Mouse (Mus musculus): ENCODE measurements around the gene Vax2. TPM values are rescaled to one million over a fixed set of nuclear protein-coding genes. Genes with fewer than 3 reads are reported as not detected.

Gene Vax2
- not detected in 2 replicates for polyA plus RNA-seq (2015; fragmentation: Nextera tagmentation; extraction: Ambion mirVana)

- no peak within 1 kb of the TSS for H3K9ac ChIP-seq (ENCODE audit: low read depth, low read length)
- under 1% methylated on average over 44 of the region's 46 CpGs for WGBS
- H3K9me3 ChIP-seq (ENCODE audit: control insufficient read depth) = no peaks in the 10 kb centered on the region
- peak; percentile 41; the same call in 1 of the 2 replicates for ATAC-seq
- H3K4me3 ChIP-seq (ENCODE audit: low read depth, low read length) = peak within 1 kb of the TSS; percentile 40
- no peak for TF ChIP-seq CTCF (IDR thresholded peaks at IDR 0.05; ENCODE audit: low read depth)
- H3K36me3 ChIP-seq (ENCODE audit: control insufficient read depth, insufficient read depth) = no peaks in the 10 kb centered on the region
- H3K27me3 ChIP-seq (replicated peaks; ENCODE audit: control insufficient read depth, insufficient read depth, low read length) = peaks cover 99% of the 10 kb centered on the region
- peak within 1 kb of the TSS; percentile 69 for H3K4me2 ChIP-seq (replicated peaks; ENCODE audit: low read depth)
- H3K27ac ChIP-seq (ENCODE audit: low read depth, low read length) = no peak within 1 kb of the TSS
- H3K4me1 ChIP-seq (replicated peaks; ENCODE audit: control insufficient read depth, insufficient read depth, low read length) = no peaks in the 10 kb centered on the region
Observed at GRCm38 (mm10) chr6:83711067-83711675, at the start of gene Vax2. TSS of gene Vax2 (plus strand) at chr6:83711264.

- Histone ChIP-seq H3K27me3 (replicated peaks; ENCODE audit: control insufficient read depth, insufficient read depth, low read length) (no peaks in the 10 kb centered on the region), H3K27ac (ENCODE audit: low read depth, low read length) (no peak overlapping the region), H3K9ac (ENCODE audit: low read depth, low read length) (no peak overlapping the region), H3K4me3 (ENCODE audit: low read depth, low read length) (no peak overlapping the region), H3K4me2 (replicated peaks; ENCODE audit: low read depth) (no peak overlapping the region), H3K36me3 (ENCODE audit: control insufficient read depth, insufficient read depth) (no peaks in the 10 kb centered on the region), H3K9me3 (ENCODE audit: control insufficient read depth) (no peaks in the 10 kb centered on the region), H3K4me1 (replicated peaks; ENCODE audit: control insufficient read depth, insufficient read depth, low read length) (no peaks in the 10 kb centered on the region)
- TF ChIP-seq CTCF (IDR thresholded peaks at IDR 0.05; ENCODE audit: low read depth) = no peak
- WGBS = 82% methylated on average over 2 of the region's 2 CpGs
- ATAC-seq = 0 out of 2 replicates have a peak, but pooled peaks have one; percentile 25
Observed at GRCm38 (mm10) chr6:83665009-83665408, 46.1 kb upstream of the Vax2 start.

DNA sequence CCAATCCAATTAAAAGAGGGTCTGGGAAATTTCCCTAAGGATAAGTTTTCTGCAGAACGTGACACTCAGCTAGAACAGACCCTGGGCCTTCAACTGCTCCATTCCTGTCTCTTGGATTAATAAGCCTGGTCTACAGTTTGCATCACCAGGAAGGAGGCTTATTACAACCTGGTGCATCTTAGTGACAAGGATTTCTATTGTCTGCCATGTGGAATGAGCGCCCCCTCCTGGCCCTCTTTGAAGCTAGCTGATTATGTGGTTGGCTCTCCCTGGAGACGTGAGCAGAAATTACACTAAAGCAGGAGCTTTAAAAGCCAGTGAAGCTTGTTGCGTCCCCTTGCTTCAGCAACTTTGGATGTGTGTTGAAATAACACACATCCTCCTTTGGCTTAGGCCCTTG is 37.7 kb upstream of the Vax2 start:
- no peak overlapping the region for H3K4me3 ChIP-seq (ENCODE audit: low read depth, low read length)
- H3K4me2 ChIP-seq (replicated peaks; ENCODE audit: low read depth) = no peak overlapping the region
- no peak for ATAC-seq
- TF ChIP-seq CTCF (IDR thresholded peaks at IDR 0.05; ENCODE audit: low read depth) = peak; percentile 96
- H3K27me3 ChIP-seq (replicated peaks; ENCODE audit: control insufficient read depth, insufficient read depth, low read length) = no peaks in the 10 kb centered on the region
- no peaks in the 10 kb centered on the region for H3K9me3 ChIP-seq (ENCODE audit: control insufficient read depth)
- H3K9ac ChIP-seq (ENCODE audit: low read depth, low read length) = no peak overlapping the region
- 7% methylated on average over 4 of the region's 4 CpGs for WGBS
- no peaks in the 10 kb centered on the region for H3K36me3 ChIP-seq (ENCODE audit: control insufficient read depth, insufficient read depth)
- no peaks in the 10 kb centered on the region for H3K4me1 ChIP-seq (replicated peaks; ENCODE audit: control insufficient read depth, insufficient read depth, low read length)
- no peak overlapping the region for H3K27ac ChIP-seq (ENCODE audit: low read depth, low read length)

DNA sequence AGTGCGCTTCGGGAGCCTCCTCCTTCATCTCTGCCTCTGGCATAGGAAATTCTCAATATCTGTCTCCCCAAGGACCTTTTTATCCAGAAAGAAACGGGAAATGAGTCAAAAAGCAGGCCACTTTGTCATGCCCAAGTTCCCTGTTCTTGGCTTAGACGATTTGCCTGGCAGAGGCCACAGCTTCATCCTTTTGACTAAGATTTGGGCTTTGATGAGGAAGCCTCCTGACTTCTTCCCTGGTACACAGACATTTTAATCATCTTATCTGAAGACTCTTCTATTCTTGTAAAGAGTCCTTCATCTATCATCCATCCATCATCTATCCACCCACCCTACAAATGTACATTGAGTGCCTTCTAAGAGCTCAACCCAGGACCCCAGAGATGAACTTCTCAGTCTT is 33.3 kb upstream of the Vax2 start, which contains the start of gene Cd207:
Gene Cd207, minus strand, starts transcription at position 101 of the 400 bp plus-strand sequence.
- 76% methylated on average over 4 of the region's 4 CpGs for WGBS
- TF ChIP-seq CTCF (IDR thresholded peaks at IDR 0.05; ENCODE audit: low read depth) = no peak
- H3K4me3 ChIP-seq (ENCODE audit: low read depth, low read length) = no peak within 1 kb of the TSS
- H3K36me3 ChIP-seq (ENCODE audit: control insufficient read depth, insufficient read depth) = no peaks in the 10 kb centered on the region
- H3K9me3 ChIP-seq (ENCODE audit: control insufficient read depth) = no peaks in the 10 kb centered on the region
- no peaks in the 10 kb centered on the region for H3K4me1 ChIP-seq (replicated peaks; ENCODE audit: control insufficient read depth, insufficient read depth, low read length)
- no peak within 1 kb of the TSS for H3K9ac ChIP-seq (ENCODE audit: low read depth, low read length)
- H3K27me3 ChIP-seq (replicated peaks; ENCODE audit: control insufficient read depth, insufficient read depth, low read length) = 0 out of 2 replicates have a peak, but pooled peaks cover 2% of the 10 kb centered on the region
- no peak for ATAC-seq
- H3K27ac ChIP-seq (ENCODE audit: low read depth, low read length) = no peak within 1 kb of the TSS
- H3K4me2 ChIP-seq (replicated peaks; ENCODE audit: low read depth) = no peak within 1 kb of the TSS

DNA sequence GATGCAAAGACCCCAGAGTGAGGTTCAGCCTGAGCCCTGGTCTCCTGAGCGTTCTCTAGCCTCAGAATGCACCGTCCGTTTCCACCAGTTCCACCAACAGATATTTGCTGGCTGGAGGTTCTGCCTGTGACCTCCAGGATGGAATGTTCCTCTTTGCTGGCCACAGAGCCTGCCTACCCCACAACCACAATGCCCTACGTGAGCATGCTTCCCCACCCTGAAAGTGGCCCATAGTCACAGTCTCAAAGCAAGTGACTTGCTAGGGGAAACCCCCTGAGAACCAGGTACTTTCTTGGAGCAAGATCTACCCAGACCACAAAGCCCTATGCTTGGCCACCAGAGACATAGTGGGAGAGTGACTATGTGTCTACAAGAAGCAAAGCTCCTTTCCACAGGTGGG is 21.7 kb upstream of the Vax2 start:
- Histone ChIP-seq H3K36me3 (ENCODE audit: control insufficient read depth, insufficient read depth) (no peaks in the 10 kb centered on the region), H3K27ac (ENCODE audit: low read depth, low read length) (no peak overlapping the region), H3K9me3 (ENCODE audit: control insufficient read depth) (no peaks in the 10 kb centered on the region), H3K4me2 (replicated peaks; ENCODE audit: low read depth) (no peak overlapping the region), H3K4me1 (replicated peaks; ENCODE audit: control insufficient read depth, insufficient read depth, low read length) (no peaks in the 10 kb centered on the region), H3K9ac (ENCODE audit: low read depth, low read length) (no peak overlapping the region), H3K4me3 (ENCODE audit: low read depth, low read length) (no peak overlapping the region), H3K27me3 (replicated peaks; ENCODE audit: control insufficient read depth, insufficient read depth, low read length) (peaks cover 61% of the 10 kb centered on the region)
- TF ChIP-seq CTCF (IDR thresholded peaks at IDR 0.05; ENCODE audit: low read depth) = no peak
- ATAC-seq = no peak
- WGBS = 75% methylated on average over 4 of the region's 4 CpGs

GRCm38 (mm10) chr6:83690277-83690676 is 20.8 kb upstream of the Vax2 start:
- H3K27ac ChIP-seq (ENCODE audit: low read depth, low read length) = no peak overlapping the region
- WGBS = 36% methylated on average over 4 of the region's 5 CpGs
- no peaks in the 10 kb centered on the region for H3K9me3 ChIP-seq (ENCODE audit: control insufficient read depth)
- peaks cover 65% of the 10 kb centered on the region for H3K27me3 ChIP-seq (replicated peaks; ENCODE audit: control insufficient read depth, insufficient read depth, low read length)
- H3K4me2 ChIP-seq (replicated peaks; ENCODE audit: low read depth) = no peak overlapping the region
- peak; percentile 83 for TF ChIP-seq CTCF (IDR thresholded peaks at IDR 0.05; ENCODE audit: low read depth)
- no peak overlapping the region for H3K9ac ChIP-seq (ENCODE audit: low read depth, low read length)
- H3K4me1 ChIP-seq (replicated peaks; ENCODE audit: control insufficient read depth, insufficient read depth, low read length) = no peaks in the 10 kb centered on the region
- H3K4me3 ChIP-seq (ENCODE audit: low read depth, low read length) = no peak overlapping the region
- no peaks in the 10 kb centered on the region for H3K36me3 ChIP-seq (ENCODE audit: control insufficient read depth, insufficient read depth)
- ATAC-seq = no peak
